Mouse (Mus musculus): ENCODE results near the gene Oasl1. TPM values are rescaled to one million over a fixed set of nuclear protein-coding genes. Genes with fewer than 3 reads are reported as not detected.
"Not testable (repeated sequence)": the region's sequence is repeated elsewhere in the genome, so short reads cannot be mapped to it uniquely, and the experiment has no call there.

Gene Oasl1
- 0.83 and 1.5 TPM in 2 replicates for total RNA-seq (2021)
- long read RNA-seq, experiment 1, partial matches to known transcripts, result 0 of 1 reads
- long read RNA-seq, experiment 1, other reads (novel, unspliced or antisense), result 0 of 1 reads
- long read RNA-seq, experiment 2, partial matches to known transcripts, result 0 of 1 reads
- long read RNA-seq, experiment 2, other reads (novel, unspliced or antisense), result 1 of 1 reads

DNA sequence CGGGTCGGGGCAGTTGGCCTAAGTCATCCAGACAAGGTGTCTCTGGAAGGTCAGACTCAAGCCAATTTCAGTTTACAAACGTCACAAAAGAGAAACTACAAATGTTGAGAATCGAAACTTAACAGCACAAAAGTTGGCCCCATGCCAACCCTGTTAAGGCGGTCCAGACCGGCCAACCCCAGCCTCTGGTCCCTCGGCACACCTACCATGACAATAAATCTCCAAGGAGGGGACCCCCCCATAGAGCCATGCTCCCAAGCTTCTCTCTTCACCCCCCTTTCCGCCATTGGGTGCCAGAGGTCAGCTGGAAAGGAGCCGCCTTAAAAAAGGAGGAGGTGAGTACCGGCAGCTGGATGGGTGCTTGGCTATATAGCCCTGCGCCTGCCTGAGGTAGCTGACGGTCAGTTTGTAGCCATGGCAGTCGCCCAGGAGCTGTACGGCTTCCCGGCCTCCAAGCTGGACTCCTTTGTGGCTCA lies at the start of gene Oasl1:
Oasl1 (plus strand) TSS at position 243 of the 476 bp plus-strand sequence.
- DNase-seq, result peak; percentile 62

DNA sequence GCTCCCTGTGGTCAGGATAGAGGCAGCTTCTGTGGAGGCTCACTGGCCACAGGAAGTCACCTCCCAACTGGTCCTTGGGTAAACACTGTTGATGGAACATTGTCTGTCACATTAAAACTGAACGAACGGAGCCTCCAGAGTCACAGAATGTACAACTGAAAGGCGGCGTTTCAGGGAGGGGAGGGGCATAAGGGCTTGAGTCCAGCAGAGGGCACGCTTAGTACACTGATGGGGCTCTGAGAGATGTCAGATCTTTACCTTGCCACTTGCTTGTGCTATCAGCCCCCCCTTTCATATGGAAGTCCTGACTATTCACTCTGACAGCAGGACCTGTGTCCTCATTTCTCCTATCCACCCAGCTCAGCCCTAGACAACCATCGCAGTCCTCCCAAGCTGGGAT lies 47.2 kb upstream of the Oasl1 start:
- peak; percentile 61 for DNase-seq

DNA sequence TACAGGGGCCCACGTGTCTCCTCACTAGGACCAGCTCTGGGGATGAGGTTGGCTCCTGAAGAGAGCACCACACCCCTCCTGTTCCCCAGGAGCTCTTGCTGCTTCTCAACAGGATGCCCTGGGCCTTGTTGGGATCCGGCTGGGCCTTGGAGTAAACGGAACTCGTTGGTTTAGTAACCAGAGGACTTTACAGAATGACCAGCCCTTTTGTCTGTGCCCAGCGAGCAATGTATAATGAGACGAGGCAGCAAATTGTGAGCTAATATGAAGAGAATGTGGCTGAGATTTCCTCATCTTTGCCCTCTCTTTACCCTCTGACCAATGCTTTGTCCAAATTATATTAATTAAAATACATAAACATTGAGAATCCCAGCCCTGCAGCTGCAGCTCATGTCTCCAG lies 46.7 kb upstream of the Oasl1 start:
- DNase-seq, result no peak

DNA sequence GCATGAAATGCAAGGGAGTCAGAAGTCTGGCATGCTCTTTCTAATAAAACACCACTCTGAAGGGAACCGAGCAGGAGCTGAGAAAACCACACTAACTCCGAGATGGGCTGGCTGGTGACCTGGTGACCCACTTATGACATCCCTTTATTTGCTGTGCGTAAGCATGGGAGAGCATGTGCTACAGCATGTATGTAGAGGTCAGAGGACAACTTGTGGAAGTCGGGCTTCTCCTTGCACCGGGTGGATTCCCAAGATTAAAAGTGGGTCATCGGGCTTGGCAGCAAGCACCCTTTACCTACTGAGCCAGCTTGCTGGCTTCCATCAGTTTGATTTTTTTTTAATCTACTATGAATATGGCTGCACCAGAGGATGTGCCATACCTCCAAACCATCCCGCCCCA lies 45.6 kb upstream of the Oasl1 start:
- DNase-seq, result no peak

DNA sequence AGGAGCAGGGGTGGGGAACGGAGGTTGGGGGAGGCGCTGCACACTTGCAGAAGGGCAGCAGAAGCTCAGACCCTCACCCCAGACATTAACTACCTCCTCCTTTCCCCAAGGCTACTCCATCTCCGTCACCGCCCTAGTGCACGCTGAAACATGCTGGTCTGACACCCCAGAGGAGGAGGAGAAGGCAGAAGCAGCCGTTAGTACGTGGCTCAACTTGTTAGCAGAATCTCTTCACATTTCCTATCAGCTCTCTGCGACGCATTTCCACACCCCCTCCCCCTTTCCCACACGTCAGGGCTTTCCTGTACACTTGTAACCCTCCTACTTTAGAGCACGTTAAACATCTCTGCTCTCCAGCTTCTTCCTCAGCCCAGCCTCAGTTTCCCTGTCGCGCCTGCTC lies 43.6 kb upstream of the Oasl1 start:
- DNase-seq, result no peak

DNA sequence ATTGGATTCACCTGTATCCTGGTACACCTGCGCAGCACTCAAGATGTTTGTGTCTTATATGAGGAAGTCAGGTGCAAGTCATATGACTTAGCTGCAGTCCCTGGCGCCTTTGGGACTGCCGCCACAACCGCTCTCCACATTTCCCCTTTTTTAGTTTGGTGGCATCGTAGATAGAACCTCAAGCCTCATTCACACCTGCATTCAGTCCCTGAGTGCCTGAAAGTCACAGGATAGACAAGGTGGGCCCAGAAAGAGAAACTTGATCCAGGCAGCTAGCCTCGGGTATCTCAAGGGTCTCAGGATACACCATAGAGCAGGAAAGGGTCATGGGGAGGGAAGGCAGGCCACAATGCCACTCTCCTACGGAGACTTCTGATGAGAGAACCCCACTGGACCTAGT lies 40.7 kb upstream of the Oasl1 start:
- not testable (repeated sequence) for DNase-seq

DNA sequence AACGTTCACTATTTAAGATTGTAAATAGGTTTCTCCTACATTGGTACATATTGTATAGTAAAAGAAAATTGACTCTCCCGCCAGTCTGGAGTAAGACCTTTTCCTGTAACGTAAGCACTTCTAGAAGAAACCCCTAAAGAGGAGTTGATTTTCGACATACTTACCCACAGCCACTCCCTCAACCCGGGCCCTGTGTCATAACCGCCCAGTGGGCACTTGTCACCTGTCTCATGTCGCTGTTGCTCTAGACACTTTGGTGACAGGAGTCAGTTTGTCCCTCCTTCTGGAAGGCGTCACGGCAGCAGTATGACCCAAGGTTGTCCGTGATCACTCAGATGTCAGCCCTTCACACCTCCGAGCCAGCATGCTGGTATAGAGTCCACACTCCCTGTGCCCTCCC lies 40.0 kb upstream of the Oasl1 start:
- no peak for DNase-seq

DNA sequence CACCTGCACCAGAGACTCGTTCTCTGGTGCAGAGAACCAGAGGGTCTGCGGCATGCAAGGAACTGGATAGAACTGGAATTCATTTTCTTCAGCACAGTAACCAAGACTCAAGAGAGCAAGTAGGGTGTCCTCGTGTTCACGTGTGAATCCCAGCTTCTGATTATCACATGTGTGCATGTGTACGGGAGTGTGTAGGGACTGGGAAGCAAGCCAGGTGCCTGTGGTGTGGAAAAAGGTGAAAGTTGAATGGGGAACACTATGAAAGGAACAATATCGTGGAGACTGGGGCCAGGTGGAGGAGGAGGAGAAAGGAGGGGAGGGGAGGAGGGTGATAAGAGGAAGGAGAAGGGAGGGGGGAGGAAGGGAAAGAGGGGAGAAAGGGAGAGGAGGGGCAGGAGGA lies 36.2 kb upstream of the Oasl1 start:
- no peak for DNase-seq

DNA sequence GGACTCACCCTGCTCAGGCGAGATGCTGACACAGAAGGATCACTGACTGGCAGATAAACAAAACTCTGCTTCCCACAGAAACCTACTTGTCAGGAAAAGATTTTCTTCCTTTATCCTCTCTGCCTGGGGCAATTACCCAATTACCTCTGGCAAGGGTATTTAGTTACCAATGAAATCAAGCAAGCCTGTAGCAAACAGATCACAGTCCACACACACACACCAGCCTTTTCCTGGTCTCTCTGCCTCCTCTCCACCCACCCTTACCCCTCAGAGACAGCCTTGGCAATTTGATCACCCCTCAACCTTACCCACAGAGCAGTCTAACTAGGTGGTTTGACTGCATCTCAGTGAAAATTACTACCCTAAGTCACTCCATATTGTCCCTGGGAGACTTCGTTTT lies 34.0 kb upstream of the Oasl1 start:
- DNase-seq, result no peak

DNA sequence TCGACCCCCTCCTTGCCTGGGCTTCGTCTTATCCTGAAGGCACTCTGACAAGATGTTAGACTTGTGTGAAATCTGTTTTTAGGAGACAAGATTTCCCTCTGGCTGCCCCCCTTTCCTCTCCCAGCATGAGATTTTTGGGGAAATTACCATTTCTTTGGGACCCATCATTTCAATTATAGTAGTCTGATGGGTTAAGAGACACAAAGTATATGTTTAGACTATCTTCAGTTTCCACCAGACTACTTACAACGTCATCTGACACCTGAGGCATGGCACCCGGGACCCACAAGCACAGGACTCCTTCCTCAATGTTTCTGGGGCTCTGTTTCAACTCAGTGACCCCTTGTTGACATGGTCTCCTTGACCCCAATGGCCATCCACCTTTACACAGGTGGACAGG lies 27.5 kb upstream of the Oasl1 start:
- no peak for DNase-seq

DNA sequence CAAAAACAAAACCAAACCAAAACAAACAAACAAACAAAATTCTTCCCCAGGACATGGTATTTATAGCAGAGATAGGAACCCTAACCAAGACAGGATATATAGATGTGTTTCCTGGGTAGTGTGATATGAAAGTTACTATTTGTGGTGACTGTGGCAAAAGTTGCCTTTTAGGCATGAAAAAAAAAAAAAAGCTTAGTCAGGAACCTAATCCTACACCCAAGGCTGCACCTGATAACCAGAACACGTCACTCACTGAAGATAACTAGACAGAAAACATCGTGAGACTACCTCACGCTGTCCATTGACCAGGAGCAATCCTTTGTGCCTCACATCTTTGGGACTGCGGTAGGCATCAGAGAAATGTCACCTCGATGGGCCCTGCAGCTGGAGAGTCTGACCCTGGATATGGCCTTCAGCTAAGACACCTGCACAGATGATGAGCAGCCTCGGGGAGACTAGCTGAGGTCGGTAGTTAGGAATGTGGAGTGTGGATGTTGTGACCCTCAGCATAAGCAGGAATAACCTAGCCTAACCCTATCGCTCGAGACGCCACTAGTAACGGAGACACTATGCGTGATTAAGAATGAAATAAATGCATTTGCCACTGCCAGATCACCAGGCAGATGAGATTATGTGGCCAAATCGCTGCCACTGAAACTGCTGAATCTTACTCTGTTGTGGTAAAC lies 26.2 kb upstream of the Oasl1 start, which contains the start of gene Oasl2:
Oasl2 (plus strand) TSS at position 249 of the 686 bp plus-strand sequence.
- DNase-seq, result peak; percentile 29

DNA sequence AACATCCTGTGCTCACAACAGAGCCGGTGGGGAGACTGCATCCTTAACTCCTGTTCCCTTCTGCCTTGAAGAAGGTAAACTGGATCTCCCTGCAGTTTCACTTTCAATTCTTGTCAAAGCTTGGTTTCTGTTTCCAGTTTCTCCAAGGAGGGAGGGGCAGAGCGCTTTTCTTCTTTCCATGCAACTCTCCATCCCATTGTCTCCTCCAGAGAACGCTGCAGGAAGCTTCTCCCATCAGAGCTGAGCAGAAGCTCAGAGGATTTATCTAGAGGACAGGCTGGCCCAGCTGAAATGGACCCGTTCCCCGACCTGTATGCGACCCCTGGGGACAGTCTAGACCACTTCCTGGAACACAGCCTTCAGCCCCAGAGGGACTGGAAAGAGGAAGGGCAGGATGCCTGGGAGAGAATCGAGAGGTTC lies 25.7 kb upstream of the Oasl1 start:
- DNase-seq, result peak; percentile 57

DNA sequence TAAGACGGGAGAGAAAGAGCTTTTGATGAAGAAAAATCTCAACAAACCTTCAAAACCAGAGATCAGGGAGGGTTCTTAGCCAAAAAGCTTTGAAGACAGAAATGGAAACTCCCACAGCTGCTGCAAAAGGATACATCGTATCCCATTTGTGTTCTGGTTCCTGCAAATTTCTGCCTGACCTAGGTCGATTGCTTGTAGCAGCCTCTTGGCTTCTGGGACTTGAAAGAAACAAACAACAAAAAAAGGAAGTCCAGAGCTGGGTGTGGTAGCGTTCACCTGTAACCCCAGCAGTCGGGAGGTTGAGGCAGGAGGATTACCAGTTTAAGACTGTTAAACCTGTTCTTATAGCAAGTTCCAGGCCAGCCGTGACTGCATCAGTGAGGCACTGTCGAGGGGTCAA lies 24.2 kb upstream of the Oasl1 start:
- DNase-seq, result no peak

DNA sequence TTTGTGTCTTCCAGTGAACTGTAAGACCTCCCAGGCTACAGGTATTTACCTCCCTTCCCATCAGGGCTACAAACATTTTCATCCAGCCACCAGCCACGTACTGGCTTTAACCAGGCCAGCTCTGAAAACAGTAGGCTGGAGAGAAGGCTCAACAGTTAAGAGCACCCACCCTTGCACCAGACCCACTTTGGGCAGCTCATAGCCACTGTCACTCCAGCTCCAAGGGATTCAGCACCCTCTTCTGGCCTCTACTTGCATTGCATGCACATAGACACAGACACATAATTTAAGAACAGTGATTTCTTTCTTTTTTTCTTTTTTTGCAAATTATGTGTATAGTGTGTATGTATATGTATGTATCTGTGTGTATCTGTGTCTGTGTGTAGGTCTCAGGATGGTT lies 20.6 kb upstream of the Oasl1 start:
- DNase-seq, result peak; percentile 63

DNA sequence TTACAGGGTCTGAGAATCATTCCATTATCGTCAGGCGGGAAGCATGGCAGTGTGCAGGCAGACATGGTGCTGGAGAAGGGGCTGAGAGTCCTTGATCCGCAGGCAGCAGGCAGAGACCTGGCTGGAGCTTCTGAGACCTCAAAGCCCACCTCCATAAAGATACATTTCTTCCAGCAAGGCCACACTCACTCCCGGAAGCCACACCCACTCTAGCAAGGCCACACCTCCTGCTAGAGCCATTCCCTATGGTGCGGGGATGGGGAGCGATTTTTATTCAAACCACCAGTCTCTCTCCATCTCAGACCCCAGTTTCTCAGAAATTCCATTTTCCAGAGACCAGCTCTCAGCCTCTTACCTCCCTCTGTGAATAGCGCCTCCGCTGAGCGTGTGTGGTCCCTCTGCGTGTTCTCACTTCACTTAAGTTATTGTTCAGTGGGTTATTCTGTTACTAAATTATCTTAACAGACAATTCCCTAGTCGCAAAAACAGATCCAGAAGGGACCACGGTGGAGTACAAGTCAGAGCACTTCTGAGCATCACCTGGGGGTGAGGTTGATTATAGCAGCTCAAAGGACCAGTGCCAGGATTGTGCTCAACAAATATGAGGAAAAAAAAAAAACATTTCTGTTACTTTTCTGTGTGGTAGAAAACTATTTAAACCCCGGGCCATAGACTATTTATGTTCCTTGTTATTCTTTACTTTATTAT lies 14.3 kb upstream of the Oasl1 start:
- DNase-seq, result no peak

DNA sequence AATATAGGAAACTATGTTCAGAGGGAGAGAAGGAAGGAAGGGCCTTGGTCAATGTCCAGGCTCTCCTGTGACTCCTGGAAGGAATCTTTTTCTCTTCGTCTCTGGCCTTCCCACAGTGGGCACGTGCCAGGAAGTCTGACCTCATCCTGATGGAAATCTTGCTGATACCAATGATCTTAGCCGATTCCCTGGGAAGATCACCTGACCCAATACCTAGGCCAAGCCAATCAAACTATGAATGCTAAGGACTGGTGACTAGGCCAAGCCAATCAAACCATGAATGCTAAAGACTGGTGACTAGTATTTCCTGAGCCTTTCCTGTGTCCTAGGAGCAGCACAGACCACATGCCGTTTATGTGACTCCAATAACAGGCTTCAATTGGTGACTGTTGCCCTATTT lies 9.4 kb upstream of the Oasl1 start:
- DNase-seq, result no peak

DNA sequence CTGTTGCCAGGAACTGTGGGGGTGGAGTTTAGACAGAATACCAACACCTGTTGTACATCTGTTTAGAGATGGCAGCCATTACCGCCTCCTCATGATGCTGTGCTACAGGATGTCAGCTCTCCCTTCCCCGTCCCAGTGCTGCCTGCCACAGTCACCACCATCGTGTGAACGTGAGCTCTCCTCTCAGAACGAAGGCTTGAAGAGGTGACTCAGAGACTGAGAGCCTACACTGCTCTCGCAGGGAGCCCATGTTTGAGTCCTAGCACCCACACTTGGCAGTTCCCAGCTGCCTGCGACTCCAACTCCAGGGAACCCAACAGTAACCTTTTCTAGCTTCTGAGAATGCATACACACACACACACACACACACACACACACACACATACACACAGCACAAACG lies 8.2 kb upstream of the Oasl1 start:
- no peak for DNase-seq

DNA sequence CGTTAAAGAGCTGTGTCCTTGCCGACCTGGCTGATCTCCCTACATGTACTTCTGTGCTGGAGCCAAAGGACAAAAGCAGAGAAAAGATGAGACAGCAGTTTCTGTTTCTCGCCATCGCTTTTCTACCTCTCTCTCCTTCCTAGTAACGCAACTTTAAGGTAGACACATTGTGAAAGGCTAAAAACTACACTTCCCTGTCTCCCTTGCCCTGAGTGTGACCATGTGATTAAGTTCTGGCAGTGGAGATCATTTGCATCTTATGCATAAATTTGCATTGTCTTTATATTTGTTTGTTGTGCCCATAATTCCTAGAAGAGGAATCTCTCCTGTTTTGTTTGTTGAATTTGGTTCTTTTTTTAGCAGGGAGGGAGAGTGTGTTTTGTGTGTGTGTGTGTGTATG lies 7.2 kb upstream of the Oasl1 start:
- DNase-seq, result peak; percentile 12

DNA sequence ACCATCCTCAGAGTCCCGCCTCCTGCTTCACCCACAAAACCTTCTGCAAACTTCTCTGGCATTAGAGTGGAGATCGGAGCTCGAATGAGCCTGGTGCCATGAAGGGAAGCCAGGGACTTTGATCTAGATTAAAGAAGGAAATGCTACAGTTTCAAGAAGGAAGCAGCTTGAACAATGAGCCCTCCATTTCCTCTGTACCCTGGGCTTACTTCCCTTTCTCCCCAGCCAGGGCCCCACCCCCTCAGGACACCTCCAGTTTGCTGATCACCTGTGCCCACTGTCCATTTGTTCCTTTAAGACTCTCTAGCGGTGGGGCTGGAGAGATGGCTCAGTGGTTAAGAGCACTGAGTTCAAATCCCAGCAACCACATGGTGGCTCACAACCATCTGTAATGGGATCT lies 6.3 kb upstream of the Oasl1 start:
- no peak for DNase-seq

DNA sequence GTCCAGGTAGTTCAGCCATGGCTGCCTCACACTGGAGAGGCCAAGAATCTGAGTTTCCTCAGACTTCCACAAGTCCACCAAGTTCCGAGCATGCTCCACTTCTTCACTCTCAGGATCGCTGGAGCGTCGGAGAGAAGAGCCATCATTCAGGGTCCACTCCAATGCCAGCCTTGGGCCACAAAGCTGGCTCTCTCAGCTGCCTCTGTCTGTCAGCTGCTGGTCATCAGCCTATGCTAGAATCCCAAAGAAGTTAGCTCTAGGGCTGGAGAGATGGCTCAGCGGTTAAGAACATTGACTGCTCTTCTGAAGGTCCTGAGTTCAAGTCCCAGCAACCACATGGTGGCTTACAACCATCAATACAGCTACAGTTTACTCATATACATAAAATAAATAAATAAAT lies 5.7 kb upstream of the Oasl1 start:
- DNase-seq, result not testable (repeated sequence)

DNA sequence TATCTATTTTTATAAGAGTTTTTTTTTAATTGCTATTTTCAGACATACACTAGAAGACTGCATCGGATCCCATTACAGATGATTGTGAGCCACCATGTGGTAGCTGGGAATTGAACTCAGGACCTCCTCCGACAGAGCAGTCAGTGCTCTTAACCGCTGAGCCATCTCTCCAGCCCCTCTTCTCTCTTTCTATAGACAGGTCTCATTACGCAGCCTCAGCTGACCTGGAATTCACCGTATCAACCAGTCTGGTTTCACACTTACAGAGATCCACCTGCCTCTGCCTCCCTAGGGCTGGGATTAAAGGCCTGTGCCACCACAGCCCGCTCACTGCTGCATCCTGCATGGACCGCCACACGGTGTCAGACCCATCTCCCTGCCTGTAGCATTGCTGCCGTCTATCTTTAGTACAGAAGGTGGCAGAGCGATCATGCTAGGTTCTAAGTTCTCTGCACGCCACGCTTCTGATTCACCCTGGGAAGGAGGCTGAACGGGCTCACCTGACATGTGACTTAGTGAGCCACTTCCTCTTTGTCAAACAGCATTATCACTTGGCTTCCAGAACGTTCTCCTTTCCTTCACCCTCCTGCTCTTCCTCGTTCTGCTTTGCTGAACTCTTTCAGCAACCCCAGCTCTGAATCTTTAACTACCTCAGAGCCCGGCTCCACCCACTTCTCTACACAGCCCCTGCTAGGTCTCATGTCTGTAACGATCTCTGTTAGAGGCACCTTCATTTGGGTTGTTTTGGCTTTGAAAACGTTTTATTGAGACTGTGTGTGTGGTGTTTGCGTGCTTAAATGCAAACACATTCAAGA lies 1.3 kb upstream of the Oasl1 start:
- peak; percentile 11 for DNase-seq

DNA sequence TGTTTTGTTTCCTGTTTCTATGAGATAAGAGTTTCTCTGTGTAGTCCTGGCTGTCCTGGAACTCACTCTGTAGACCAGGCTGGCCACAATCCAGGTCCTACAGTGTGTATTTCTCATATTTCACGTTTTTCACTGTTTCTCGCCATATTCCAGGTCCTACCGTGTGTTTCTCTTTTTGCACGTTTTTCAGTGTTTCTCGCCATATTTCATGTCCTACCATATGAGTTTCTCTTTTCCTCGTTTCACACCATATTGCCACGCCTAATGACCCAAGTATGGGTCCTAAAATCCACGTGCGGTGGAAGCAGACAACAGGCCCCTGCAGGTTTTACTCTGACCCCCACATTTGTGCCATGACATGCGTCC lies 691 bp upstream of the Oasl1 start:
- DNase-seq, result no peak

Measured in adrenal gland, postnatal 14 days (tissue).